Mouse (Mus musculus) CH12F3 (cell line): ENCODE results near the gene Qprt.

Experiments
- in situ Hi-C: fragments of 300-500 bp; cut with MboI; formaldehyde crosslinking; loops from 2 replicates; pipeline ENCODE4 v1.14.3; 2020; ENCODE audit warnings: low sequenced_read_pairs

Gene Qprt

DNA sequence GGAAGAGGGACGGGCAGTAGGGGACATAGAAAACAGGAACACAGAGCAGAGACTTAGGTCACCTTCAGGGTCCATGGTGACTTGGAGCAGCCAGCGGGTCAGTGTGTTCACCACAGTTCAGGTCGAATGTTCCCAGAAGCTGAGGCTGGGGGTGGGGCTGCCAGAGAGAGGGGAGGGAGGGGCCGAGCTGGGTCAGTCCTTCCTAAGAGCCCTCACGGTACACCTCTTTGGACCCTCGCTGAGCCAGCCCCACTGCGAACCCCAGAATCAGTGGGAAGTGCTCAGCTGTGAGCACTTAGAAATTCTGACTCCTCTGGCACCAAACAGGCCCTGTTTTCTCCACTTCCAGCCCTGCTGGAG is at the start of gene Qprt:
TSS of gene Qprt (minus strand) at position 316 of the 360 bp plus-strand sequence.
- in situ Hi-C loops = loop anchor here (25.0 kb wide), 1 partner anchor 540 kb away; no protein-coding TSS in a partner anchor

DNA sequence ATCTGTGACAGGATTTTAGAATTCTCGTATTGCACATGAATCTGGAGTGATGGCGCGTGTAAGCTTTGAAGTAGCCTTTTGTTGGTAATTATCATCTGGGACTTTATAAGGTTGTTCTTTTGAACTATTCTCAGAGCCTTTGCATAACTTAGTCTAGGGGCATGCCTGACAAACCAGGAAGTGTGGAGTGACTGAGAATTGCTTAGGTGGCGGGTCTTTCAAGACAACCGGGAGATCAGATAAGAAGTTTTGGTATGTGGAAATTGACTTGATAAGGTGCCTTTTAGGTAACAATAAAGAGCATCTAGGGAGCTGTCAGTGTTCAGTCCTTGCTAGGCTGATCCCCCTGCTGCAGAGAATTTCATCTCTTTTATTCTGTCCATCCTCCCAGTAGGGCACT is 44.5 kb upstream of the Qprt start:
- in situ Hi-C loops = no loop called here

DNA sequence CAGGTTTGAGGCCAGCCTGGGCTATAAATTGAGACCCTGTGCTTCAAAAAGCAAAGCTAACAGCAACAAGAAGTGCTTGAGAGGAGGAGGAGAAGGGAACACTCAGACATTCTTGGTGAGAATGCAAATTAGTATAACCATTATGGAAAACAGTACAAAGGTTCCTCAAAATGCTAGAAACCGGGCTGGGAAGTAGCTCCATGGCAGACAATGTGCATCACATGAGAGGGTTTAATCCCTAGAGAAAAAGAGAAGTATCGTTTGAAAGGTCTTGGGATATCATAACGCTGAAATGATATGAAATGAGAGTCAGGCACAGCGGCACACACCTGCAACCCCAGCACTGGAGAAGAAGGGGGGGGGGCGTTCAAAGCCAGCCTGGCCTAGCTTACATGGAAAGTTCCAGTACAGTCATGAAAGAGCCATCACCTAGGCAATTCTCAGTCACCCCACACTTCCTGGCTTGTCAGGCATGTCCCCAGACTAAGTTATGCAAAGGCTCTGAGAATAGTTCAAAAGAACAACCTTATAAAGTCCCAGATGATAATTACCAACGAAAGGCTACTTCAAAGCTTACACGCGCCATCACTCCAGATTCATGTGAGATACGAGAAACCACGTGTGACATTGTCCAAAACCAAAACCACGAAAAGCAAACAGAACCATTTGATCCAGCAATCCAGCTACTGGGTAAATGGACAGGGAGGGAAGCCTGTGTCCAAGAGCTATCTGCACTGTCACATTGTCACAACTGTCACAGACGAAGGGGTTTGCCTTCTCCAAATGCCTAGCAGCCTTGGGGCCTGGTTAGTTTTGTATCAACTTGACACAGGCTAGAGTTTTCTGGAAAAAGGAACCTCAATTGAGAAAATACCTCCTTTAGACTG is 43.8 kb upstream of the Qprt start:
- in situ Hi-C loops = no loop called here

DNA sequence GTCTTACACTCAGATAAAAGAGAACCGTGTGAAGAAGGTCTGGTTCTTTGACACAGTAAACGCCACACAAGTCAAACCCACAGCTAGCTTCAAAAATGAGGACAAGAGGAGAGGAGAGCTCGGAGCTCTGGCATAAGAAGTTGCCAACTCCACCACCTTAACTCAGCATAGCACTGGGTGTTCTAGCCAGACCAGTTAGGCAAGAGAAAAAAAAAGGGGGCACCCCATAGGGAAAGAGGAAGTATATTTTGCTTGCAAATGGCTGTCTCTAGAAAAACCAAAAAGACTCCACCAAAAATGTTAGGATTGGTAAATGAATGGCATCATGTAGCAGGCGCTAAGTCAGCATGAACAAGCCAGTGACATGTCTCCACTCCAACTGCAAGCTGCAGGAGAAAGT is 42.0 kb upstream of the Qprt start:
- in situ Hi-C loops = no loop called here

DNA sequence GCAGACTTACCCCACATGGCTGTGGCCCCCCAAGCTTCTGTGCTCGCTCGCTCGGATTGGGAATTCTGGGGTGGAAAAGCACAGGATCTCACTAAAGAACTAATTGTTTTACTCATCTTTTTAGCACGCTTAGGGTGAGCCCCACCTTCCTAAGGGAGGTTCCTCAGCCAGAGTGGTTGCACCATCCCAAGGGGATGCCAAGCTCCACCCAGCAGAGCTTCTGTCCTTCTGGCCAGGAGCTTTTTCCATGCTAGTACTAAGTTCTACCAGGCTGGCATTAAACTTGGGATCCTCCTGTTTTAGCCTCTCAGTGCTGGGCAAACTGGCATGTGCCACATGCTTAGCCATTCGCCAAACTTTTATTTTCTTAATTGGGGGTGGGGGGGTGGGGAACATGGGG is 40.5 kb upstream of the Qprt start:
- in situ Hi-C loops = no loop called here

DNA sequence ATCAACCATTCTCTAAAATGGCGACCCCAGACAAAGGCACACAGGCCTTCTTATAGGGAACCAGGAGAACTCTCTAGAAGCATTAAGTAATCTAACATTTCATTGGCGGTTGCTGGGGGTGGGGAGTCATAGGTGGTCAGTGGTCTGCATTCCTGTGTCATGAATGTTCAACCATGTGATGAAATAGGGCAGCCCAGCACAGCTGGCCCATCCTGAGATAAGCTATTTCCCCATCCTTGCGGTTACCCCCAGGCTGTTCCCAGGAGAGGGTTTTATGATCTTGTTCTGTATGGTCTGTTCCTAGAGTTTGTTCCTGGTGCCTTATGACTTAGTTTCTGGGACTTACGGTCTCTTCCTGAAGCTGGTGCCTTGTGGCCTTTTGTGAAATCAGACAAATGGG is 35.5 kb upstream of the Qprt start:
- in situ Hi-C loops = no loop called here

DNA sequence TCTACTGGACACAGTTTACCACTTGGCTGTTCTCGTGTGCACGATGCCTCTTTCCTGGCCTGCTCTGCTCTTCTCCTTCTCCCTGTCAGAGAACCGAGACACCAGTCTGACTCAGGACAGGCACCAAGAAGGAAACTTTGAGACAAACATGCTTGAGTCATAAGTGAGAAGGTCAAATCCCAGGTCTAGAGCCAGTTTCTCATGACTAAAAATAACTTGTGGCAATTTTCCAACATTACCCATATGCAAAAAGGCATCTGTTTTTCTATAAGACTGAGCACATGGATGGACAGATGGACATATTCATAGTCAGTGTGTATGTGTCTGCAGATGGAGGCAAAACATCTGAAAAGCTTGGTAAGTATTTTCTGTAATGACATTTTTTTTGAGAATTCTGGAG is 31.5 kb upstream of the Qprt start:
- in situ Hi-C loops = no loop called here

DNA sequence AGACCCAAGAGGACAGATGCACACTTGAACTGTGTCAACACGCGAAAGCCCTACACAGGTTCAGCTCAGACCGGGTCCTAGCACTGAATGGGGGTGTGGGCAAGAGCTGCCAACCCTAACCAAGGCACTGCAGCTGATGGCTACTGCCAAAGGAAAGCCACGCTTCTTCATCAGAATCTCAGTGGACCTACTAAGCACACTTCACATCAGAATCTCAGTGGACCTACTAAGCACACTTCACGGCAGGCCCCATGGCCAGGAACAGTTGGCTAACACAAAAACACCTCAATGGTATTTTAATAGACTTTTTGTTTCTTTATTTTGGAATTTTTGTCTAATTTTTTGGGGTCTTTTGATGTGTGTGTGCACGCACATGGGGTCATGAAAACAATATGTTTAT is 30.4 kb upstream of the Qprt start:
- in situ Hi-C loops = no loop called here

DNA sequence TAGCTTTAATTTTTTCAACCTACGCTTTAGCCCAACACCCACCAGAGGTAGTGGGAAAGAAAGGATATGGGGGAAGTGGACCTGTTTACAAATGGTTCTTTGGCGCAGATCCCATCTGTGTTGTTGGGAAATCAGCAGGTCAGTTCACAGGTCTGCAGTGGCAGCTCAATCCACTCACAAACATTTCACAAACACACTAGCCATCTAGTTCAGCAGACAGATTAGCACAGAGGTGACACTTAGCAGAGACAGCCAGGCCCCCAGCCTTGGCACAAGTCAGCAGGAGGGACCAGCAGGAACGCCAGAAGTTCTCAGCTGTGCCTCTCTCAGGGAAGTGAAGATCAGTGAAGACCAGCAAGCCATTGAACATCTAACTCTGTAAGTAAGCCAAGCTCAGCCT is 25.9 kb upstream of the Qprt start:
- in situ Hi-C loops = no loop called here

DNA sequence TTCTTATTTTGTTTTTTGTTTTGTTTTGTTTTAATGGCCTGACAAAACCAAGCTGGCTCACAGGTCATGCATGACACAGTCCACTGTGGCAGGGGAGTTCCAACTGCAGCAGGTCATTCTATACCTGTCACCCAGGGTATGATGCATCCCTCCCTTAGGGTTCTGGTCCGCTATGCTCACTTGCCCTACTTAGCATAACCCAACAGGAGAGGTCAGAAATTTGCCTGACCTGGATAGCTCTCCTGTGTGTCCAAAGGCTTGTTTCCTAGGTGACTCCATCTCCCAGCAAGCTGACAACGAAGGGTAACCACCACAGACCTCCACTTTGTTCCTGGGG is 24.2 kb upstream of the Qprt start:
- in situ Hi-C loops = no loop called here

DNA sequence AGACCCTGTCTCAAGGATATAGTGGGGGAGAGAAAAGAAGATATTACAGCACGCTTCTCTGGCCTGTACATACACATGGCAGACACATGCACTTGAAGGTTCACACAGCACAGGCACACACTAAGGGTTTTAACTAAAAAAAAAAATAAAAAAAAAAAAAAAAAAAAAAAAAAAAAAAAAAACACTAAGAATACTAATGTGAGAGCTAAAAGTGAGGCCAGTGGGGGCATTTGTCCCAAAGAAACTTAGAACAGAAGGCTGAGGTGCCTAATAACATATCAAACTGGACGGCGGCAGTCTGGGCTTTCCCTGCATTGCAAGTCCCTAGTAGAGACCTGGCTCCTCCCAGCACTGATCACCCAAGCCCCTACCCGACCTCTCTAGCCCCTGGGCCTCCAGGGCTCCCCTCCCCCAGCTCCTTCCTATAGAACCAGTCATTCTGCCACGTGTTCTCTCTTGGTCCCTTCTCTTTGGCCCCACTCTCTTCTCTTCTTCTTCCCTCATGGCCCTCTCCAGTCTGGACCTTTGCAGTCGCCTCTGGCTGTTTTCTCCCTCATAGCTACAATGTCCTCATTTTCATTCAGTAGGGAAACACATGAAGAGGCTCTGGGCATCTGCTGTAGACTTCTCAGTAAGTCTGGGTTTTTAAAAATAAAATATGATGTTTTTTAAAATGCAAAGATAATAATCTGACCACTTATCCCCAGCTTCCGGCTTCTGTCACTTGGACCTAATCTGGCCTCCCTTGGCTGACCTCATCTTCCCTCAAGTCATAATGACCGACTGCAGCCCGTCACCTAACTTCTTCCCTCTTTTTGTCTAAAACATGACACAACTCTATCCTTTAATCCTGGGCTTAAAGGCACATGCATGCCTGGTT is 23.6 kb upstream of the Qprt start:
- in situ Hi-C loops = no loop called here

DNA sequence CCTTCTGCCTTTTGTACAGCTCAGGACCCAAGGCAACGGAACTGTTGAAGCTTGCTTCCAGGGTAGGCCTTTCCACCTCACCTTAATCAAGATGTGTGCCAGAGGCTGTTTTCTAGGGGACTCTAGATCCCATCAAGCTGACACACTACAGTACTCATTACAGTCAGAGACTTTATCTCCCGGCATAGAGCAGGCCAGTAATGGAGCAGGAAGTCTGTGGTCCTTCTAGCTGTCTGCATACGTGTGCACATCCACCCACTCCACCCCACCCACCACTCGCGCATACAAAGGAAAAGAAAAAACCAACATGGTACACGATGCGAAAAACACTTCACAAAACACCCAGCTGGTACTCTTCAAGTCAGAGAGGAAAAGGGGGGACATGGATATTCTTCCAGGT is 22.4 kb upstream of the Qprt start:
- in situ Hi-C loops = no loop called here

DNA sequence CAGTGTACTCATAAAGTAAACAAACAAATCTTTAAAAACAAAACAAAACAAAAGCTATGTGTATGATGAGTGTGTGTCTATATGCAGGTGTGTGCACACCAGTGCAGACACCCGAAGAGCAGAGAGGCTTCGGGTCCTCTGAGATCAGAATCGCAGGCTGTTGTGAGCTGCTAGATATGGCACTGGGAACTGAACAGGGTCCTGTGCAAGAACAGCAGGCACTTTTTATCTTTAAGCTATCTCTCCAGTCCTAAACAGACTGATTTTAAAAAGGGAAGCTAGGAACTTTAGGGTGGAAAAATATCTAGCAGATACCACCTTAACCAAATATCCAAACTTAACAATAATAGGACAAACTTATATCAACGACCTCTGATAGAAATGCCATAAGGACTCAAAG is 20.6 kb upstream of the Qprt start:
- in situ Hi-C loops = no loop called here

DNA sequence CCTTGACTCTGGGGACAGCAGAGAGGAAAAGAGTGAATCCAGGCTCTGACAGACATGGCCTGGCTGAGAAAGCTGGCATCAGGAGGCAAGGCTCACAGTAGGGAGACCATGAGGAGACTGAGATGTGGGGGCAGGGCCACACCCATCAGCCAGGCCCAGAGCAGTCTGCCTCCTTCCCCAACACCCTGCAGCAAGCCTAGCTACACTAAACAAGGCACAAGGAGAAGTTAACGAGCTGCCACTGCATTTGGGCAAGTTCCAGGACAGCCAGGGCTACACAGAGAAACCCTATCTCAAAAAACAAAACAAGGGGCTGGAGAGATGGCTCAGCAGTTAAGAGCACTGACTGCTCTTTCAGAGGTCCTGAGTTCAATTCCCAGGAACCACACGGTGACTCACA is 20.2 kb upstream of the Qprt start:
- in situ Hi-C loops = no loop called here

DNA sequence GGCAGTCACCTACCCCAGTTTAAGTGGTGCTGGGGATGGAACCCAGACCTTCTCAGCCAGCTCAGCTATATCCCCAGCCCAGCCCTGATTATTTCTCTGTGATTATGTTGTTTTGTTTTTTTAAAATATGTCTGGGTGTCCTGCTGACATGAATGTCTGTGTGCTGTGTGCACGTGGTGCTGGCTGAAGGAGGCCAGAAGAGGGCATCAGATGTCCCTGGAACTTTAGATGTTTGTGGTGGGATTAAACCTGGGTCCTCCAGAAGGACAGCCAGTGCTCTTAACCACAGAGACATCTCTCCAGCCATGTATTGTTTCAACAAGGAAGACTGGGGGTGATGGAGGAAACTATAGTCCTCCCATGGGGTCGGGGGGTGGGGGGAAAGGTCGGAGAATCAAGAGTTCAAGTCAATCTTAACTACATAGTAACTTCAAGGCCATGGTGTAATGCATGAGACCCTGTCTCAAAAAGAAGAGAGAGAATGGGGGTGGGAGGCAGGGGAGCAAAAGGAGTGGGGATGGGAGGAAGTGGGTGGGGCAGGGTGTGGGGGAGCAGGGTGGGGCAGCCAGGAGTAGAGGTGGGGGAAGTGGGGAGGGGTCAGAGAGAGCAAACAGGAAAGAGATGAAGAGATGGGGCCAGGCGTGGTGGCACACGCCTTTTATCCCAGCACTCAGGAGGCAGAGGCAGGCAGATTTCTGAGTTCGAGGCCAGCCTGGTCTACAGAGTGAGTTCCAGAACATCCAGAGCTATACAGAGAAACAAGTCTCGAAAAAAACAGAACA is 18.8 kb upstream of the Qprt start:
- in situ Hi-C loops = no loop called here

DNA sequence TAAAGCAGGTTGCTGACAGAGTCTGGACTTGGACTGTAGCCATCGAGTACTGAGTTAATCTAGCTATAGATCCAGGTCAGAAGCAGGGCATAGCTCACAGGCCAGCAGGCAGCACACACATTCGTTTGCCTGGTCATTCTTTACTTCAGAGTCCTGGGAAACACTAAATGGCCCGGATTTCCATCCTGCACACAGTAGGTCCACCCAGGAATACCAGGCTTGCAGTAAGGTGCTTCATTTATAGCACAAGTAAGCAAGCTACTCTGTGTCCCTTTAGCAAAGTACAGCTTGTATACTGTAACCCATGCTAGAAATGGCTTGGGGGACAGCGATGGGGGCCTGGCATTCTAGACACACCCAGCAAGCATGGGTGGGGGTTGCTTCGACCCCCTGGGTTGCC is 17.5 kb upstream of the Qprt start:
- in situ Hi-C loops = no loop called here

DNA sequence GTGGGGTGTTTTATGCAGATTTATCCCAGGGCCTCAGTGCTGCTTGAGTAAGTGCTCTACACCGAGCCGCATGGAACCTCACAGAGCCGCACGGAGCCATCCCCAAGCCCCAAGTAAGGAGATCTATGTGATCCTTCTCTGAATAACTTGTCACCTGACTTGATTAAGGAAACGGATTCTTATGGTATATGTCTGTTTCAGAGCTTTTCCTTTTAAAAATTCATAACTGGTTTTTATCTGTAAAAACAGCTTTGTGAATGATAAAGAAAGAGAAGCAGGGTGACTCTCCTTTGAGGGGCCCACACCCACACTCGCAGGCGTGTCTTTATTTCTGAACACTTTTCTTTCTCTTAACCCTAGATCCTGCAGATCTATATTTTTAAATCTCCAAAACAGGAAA is 17.1 kb upstream of the Qprt start:
- in situ Hi-C loops = no loop called here

DNA sequence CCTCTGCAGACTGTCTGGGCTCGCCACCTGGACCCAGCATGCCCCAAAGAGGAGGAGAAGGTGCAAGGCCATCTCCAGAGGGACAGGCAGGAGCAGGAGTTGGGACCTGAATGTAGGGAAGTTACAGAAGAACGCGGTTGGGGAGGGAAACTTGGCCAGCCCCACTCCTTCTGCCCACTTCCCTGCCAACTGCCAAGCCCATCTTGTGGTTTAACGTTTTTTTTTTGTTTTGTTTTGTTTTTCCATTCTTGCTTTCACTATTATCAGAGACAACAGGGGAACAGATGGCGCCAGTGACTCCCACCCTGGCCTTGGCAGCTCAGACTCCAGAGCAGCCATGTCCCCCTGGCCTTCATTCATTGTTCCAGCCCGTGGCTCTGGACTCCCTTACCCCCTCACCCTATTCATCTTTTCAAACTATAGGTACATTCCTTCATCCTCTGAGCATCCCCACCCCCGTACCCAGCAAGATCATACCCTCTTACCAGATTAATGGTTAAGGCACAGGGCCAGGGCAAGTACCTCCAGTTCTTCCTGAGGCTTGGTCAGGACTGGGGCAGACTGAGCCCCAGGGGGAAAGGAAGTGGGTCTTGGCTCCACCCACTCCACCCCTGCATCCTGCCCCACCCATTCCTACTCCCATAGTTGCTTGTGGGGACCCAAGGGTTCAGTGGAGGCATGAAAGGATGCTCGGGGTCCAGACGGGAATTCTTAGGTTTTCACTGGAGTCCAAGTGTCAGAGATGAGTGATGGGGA is 15.4 kb upstream of the Qprt start, which contains the start of gene Spn:
TSS of gene Spn (minus strand) at position 562 of the 756 bp plus-strand sequence.
- in situ Hi-C loops = no loop called here

DNA sequence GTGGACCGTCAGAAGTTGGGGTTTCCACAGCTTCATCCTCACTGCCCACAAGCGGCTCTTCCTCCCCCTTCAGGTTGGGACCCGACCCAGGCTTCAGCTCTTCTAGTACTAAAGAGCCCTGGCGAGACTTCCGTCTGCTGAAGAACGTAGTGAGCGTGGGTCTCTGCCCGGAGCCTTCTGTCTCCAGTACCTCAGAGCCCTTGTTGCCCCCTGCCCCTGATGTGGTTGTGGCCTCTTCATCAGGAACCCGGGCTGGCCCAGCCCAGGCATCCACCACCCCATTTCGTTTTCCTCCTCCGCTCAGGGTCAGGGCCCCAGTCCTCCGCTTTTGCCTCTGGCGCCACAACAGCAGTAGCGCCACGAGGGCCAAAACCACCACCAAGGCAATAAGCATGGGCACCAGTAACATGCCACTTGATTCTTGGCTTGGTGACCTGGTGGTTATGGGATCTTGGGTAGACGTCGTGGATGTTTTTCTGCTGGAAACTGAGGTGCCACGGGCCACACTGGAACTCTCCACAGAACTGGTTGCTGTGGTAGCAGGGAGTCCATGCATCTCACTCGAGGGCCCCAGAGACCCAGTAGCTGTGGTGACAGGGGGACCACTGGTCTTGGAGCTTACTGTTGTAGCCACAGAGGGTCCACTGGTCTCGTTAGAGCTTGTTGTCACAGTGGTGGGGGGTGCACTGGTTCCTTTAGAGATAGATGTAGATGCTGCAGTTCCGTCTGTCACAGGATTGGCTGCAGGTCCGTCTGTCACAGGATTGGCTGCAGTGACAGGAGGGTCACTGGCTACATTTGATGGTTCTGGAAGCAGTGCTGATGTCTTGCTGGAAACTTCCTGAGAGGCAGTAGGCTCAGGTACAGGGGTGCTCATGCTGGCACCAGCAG is 14.4 kb upstream of the Qprt start:
- in situ Hi-C loops = no loop called here
